Mouse (Mus musculus) ES-E14 (cell line): ENCODE data around the gene Tspoap1. TPM values are rescaled to one million over a fixed set of nuclear protein-coding genes. Genes with fewer than 3 reads are reported as not detected.
A peak's percentile ranks its signal among the peaks of the same experiment; 100 is the strongest.

ENCODE experiments used
- DNase-seq: peaks from one replicate; pipeline ENCODE4 v3.0.0-alpha.2; 2013; ENCODE audit warnings: low read depth, low spot score
- H3K27ac ChIP-seq: 2 replicates; pipeline ENCODE4 v1.5.1; 2012; ENCODE audit warnings: low read depth, mild to moderate bottlenecking, low read length, moderate library complexity, mixed read lengths; ENCODE audit not compliant: poor library complexity, insufficient read depth, severe bottlenecking
- H3K36me3 ChIP-seq: 2 replicates; pipeline ENCODE4 v1.6.1; 2012; ENCODE audit warnings: mild to moderate bottlenecking, low read length, moderate library complexity, mixed read lengths; ENCODE audit not compliant: control insufficient read depth, poor library complexity, insufficient read depth, severe bottlenecking
- H3K4me1 ChIP-seq, 2 experiments: fragments of 150-350 bp in 1 of 2; sonication (generic) in 1 of 2; 2 replicates each; pipeline ENCODE4 v1.6.1; 2012; ENCODE audit warnings: low read length in 2 of 2, mild to moderate bottlenecking in 1 of 2, mixed read lengths in 1 of 2; ENCODE audit not compliant: control insufficient read depth in 2 of 2, insufficient read depth in 2 of 2, poor library complexity in 1 of 2
- H3K4me3 ChIP-seq, 2 experiments: fragments of 150-350 bp in 1 of 2; sonication (generic) in 1 of 2; 2 replicates each; pipeline ENCODE4 v1.5.1; 2012; ENCODE audit warnings: low read length in 2 of 2, low read depth in 1 of 2, mild to moderate bottlenecking in 1 of 2, mixed read lengths in 1 of 2; ENCODE audit not compliant: insufficient read depth in 1 of 2, poor library complexity in 1 of 2, severe bottlenecking in 1 of 2
- H3K9ac ChIP-seq: 2 replicates; pipeline ENCODE4 v1.6.1; 2012; ENCODE audit warnings: low read depth, mild to moderate bottlenecking, low read length, mixed read lengths; ENCODE audit not compliant: poor library complexity, insufficient read depth, severe bottlenecking
- H3K9me3 ChIP-seq: fragments of 150-350 bp; sonication (generic); 2 replicates; pipeline ENCODE4 v1.6.1; 2012; ENCODE audit warnings: low read depth, mild to moderate bottlenecking, low read length; ENCODE audit not compliant: control insufficient read depth, insufficient read depth
- CHD2 ChIP-seq: IDR thresholded peaks from 2 replicates; pipeline ENCODE4 v1.6.1; 2014; ENCODE audit warnings: mild to moderate bottlenecking, low read depth, low read length, inconsistent platforms
- HCFC1 ChIP-seq: IDR thresholded peaks from 2 replicates; pipeline ENCODE4 v1.6.1; 2012; ENCODE audit warnings: low read length, inconsistent platforms, borderline replicate concordance; ENCODE audit not compliant: insufficient read depth
- MAFK ChIP-seq: IDR thresholded peaks from 2 replicates; pipeline ENCODE4 v1.6.1; 2014; ENCODE audit warnings: mild to moderate bottlenecking, low read depth, low read length, inconsistent platforms; ENCODE audit not compliant: insufficient read depth
- ZC3H11A ChIP-seq: IDR thresholded peaks from 2 replicates; pipeline ENCODE4 v1.6.1; 2012; ENCODE audit warnings: low read depth, mild to moderate bottlenecking, inconsistent platforms, low read length, borderline replicate concordance
- ZNF384 ChIP-seq: IDR thresholded peaks from 2 replicates; pipeline ENCODE4 v1.6.1; 2012; ENCODE audit warnings: low read depth, low read length, inconsistent platforms
- in situ Hi-C, 2 experiments: fragments of 600-800 bp; cut with MboI; formaldehyde crosslinking; loops; one replicate each; pipeline ENCODE4 v1.15.1; 2025; ENCODE audit warnings: low sequenced_read_pairs in 2 of 2, inconsistent platforms in 1 of 2; ENCODE audit not compliant: unreplicated experiment in 2 of 2
- total RNA-seq: library from RNA; depleted of rRNA; stranded (reverse); fragments of 300-350 nt; gene quantifications from 2 replicates; pipeline ENCODE4 v1.2.3, GENCODE M21; 2012

The Tspoap1 gene
- total RNA-seq, 1 experiment: 1.8 TPM

- H3K36me3 ChIP-seq: no peaks in the 10 kb centered on the region
- H3K27ac ChIP-seq: no peak overlapping the region
- in situ Hi-C loops: no loop called here
- no peaks in the 10 kb centered on the region for H3K9me3 ChIP-seq
- H3K4me1 ChIP-seq: peaks cover 2 to 31% of the 10 kb centered on the region in 2 experiments; a peak in 2 of 4 replicates
- peak overlapping the region; percentile 31; the same call in 1 of the 2 replicates for H3K9ac ChIP-seq
- H3K4me3 ChIP-seq: no peak overlapping the region
- DNase-seq: no peak
- TF ChIP-seq ZNF384 (no peak), MAFK (no peak), ZC3H11A (no peak), CHD2 (no peak), HCFC1 (no peak)
Measured at GRCm38 (mm10) chr11:87751491-87751966, 8.8 kb upstream of the Tspoap1 start.

DNA sequence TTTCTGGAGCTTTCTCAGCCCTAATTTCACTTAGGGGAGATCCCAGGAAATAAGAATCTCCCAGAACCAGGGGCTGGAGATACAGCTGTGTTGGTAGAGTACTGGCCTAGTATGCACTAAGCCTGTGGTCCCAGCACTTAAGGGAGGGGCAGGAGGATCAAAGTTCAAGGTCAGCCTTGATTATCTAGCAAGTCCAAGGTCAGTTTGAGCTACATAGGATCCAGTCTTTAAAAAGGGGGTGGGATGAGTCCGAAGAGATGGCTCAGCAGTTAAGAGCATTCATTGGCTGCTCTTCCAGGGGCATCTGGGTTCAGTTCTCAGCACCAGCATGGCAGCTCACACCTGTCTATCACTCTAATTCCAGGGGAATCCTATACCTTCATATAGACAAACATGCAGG, 8.0 kb upstream of the Tspoap1 start:
- Histone ChIP-seq H3K27ac (no peak overlapping the region), H3K9me3 (no peaks in the 10 kb centered on the region), H3K4me1 (peaks cover 2 to 32% of the 10 kb centered on the region in 2 experiments; a peak in 2 of 4 replicates), H3K4me3 (no peak overlapping the region), H3K36me3 (no peaks in the 10 kb centered on the region), H3K9ac (no peak overlapping the region)
- in situ Hi-C loops: no loop called here
- TF ChIP-seq CHD2: no peak
- TF ChIP-seq ZNF384: no peak
- no peak for TF ChIP-seq ZC3H11A
- TF ChIP-seq HCFC1: no peak
- no peak for TF ChIP-seq MAFK
- no peak for DNase-seq

DNA sequence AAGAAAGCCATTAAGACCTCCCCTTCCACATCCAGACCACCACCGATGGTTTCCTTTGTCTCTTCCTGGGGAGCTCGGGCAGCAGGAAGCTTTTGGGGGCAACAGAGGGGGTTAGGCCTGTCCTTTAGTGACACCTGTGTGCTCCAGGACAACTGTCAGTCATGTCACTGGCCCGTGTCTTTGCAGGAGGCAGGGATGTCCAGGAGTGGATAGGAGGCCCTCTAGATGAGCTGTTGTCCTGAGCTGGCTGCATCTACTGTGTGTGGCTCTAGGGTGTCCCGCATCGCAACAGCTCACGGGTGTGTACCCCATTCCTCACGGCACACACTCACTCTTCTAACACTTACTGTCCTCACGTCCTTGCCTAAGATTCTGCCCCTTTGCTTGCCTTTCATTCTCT, 7.1 kb upstream of the Tspoap1 start:
- H3K9ac ChIP-seq: no peak overlapping the region
- in situ Hi-C loops: no loop called here
- no peaks in the 10 kb centered on the region for H3K36me3 ChIP-seq
- no peak for TF ChIP-seq ZC3H11A
- no peak for TF ChIP-seq MAFK
- TF ChIP-seq ZNF384: no peak
- no peak for TF ChIP-seq CHD2
- no peak for TF ChIP-seq HCFC1
- H3K27ac ChIP-seq: no peak overlapping the region
- no peak for DNase-seq
- no peaks in the 10 kb centered on the region for H3K9me3 ChIP-seq
- no peak overlapping the region for H3K4me3 ChIP-seq
- peaks cover 0 to 28% of the 10 kb centered on the region in 2 experiments; a peak in 2 of 4 replicates for H3K4me1 ChIP-seq

GRCm38 (mm10) chr11:87753891-87754501, 6.3 kb upstream of the Tspoap1 start:
- no peak for TF ChIP-seq ZC3H11A
- TF ChIP-seq HCFC1: no peak
- TF ChIP-seq MAFK: no peak
- no peak for TF ChIP-seq CHD2
- no peak for TF ChIP-seq ZNF384

GRCm38 (mm10) chr11:87754603-87755002, 5.7 kb upstream of the Tspoap1 start:
- TF ChIP-seq HCFC1 (no peak), MAFK (no peak), ZNF384 (no peak), CHD2 (no peak), ZC3H11A (no peak)
- H3K4me1 ChIP-seq: peaks cover 0 to 19% of the 10 kb centered on the region in 2 experiments; a peak in 2 of 4 replicates
- H3K9ac ChIP-seq: no peak overlapping the region
- no peak overlapping the region for H3K27ac ChIP-seq
- DNase-seq: no peak
- H3K36me3 ChIP-seq: no peaks in the 10 kb centered on the region
- in situ Hi-C loops: no loop called here
- H3K9me3 ChIP-seq: no peaks in the 10 kb centered on the region
- H3K4me3 ChIP-seq: no peak overlapping the region

More at GRCm38 (mm10) chr11:87753891-87754501, 6.3 kb upstream of the Tspoap1 start:
- H3K4me3 ChIP-seq: no peak overlapping the region
- no peaks in the 10 kb centered on the region for H3K9me3 ChIP-seq
- H3K36me3 ChIP-seq: no peaks in the 10 kb centered on the region
- H3K27ac ChIP-seq: no peak overlapping the region
- H3K9ac ChIP-seq: no peak overlapping the region
- in situ Hi-C loops: no loop called here
- no peak for DNase-seq
- H3K4me1 ChIP-seq: peaks cover 0 to 25% of the 10 kb centered on the region in 2 experiments; a peak in 2 of 4 replicates
